Mouse (Mus musculus) liver, embryonic 14.5 days (tissue): ENCODE data around the gene Fmr1. TPM values are rescaled to one million over a fixed set of nuclear protein-coding genes. Genes with fewer than 3 reads are reported as not detected.
"Not testable (repeated sequence)": the region's sequence is repeated elsewhere in the genome, so short reads cannot be mapped to it uniquely, and the experiment has no call there.

Experiments used
- ATAC-seq: fragments of 200-750 bp; cut with Nextera tagmentation; 2 replicates; pipeline ENCODE4 v1.8.0; 2017; ENCODE audit warnings: moderate number of reproducible peaks, mild to moderate bottlenecking, moderate library complexity; ENCODE audit not compliant: insufficient read depth
- DNase-seq, 3 experiments: peaks; one replicate each; pipeline ENCODE4 v3.0.0-alpha.2; 2012 to 2013; ENCODE audit warnings: low read depth in 3 of 3, low spot score in 3 of 3
- H3K27ac ChIP-seq: fragments of 300-500 bp; sonication (generic); 2 replicates; pipeline ENCODE4 v1.5.1; 2014; ENCODE audit warnings: moderate library complexity, mild to moderate bottlenecking, control low read depth, inconsistent platforms
- H3K27me3 ChIP-seq: fragments of 300-500 bp; sonication (generic); 2 replicates; pipeline ENCODE4 v1.6.1; 2014; ENCODE audit warnings: mild to moderate bottlenecking, low read length, moderate library complexity; ENCODE audit not compliant: control insufficient read depth, insufficient read depth
- H3K36me3 ChIP-seq: fragments of 300-500 bp; sonication (generic); replicated peaks from 2 replicates; pipeline ENCODE4 v1.6.1; 2014; ENCODE audit warnings: low read depth; ENCODE audit not compliant: control insufficient read depth, insufficient read depth
- H3K4me1 ChIP-seq, 2 experiments: fragments of 200-500 bp in 1 of 2; fragments of 300-500 bp in 1 of 2; sonication (generic) in 1 of 2; replicated peaks; 2 replicates each; pipeline ENCODE4 v1.6.1; 2012 to 2014; ENCODE audit warnings: antibody characterized with exemption in 1 of 2, inconsistent platforms in 1 of 2, low read length in 1 of 2; ENCODE audit not compliant: control insufficient read depth in 2 of 2, insufficient read depth in 2 of 2
- H3K4me2 ChIP-seq: fragments of 300-500 bp; sonication (generic); 2 replicates; pipeline ENCODE4 v1.6.1; 2014; ENCODE audit warnings: low read depth, mild to moderate bottlenecking, control low read depth, moderate library complexity
- H3K4me3 ChIP-seq, 2 experiments: fragments of 200-500 bp in 1 of 2; fragments of 300-500 bp in 1 of 2; sonication (generic) in 1 of 2; 2 replicates each; pipeline ENCODE4 v1.5.1; 2012 to 2014; ENCODE audit warnings: low read depth in 2 of 2, low read length in 2 of 2, mild to moderate bottlenecking in 2 of 2, control low read depth in 1 of 2, inconsistent platforms in 1 of 2, moderate library complexity in 1 of 2; ENCODE audit not compliant: insufficient read depth in 1 of 2
- H3K9ac ChIP-seq: fragments of 300-500 bp; sonication (generic); replicated peaks from 2 replicates; pipeline ENCODE4 v1.6.1; 2014; ENCODE audit warnings: mild to moderate bottlenecking, control low read depth, moderate library complexity
- H3K9me3 ChIP-seq: fragments of 300-500 bp; sonication (generic); 2 replicates; pipeline ENCODE4 v1.6.1; 2016; ENCODE audit warnings: low read length, mixed read lengths; ENCODE audit not compliant: control insufficient read depth
- CTCF ChIP-seq: IDR thresholded peaks from 2 replicates; pipeline ENCODE4 v1.5.1; 2016; ENCODE audit warnings: antibody characterized with exemption, low read depth, control low read depth
- EP300 ChIP-seq: IDR thresholded peaks from 2 replicates; pipeline ENCODE4 v1.6.1; 2016; ENCODE audit warnings: antibody characterized with exemption, low read depth
- WGBS: fragments of 180-500 bp; shearing (Covaris S2); extraction: QIAGEN DNeasy Blood & Tissue Kit; methylation state at CpG from one replicate; pipeline ENCODE4 v1.1.7; 2014; ENCODE audit not compliant: insufficient replicate concordance; 5-methylcytosine and 5-hydroxymethylcytosine counted together
- polyA plus RNA-seq, 2 experiments: library from polyadenylated mRNA; depleted of rRNA in 1 of 2; stranded (reverse) in 1 of 2; unstranded in 1 of 2; fragments of >200 nt; fragmentation: Nextera tagmentation in 1 of 2; extraction: Ambion mirVana in 1 of 2; gene quantifications; 2 replicates each; pipeline versions ENCODE4 v1.2.1 to v1.2.3; 2012 to 2014

Fmr1 gene
- polyA plus RNA-seq, 2 experiments: 17.7 to 19.7 TPM

GRCm38 (mm10) chrX:68684706-68685105 is 6.4 kb downstream of the Fmr1 start:
- Histone ChIP-seq H3K9ac (no peak overlapping the region), H3K4me2 (no peak overlapping the region), H3K27ac (no peak overlapping the region), H3K36me3 (no peaks in the 10 kb centered on the region), H3K4me1 (0 out of 4 replicates have a peak, but pooled peaks cover 0 to 2% of the 10 kb centered on the region in 2 experiments), H3K4me3 (no peak overlapping the region), H3K27me3 (no peaks in the 10 kb centered on the region), H3K9me3 (no peaks in the 10 kb centered on the region)
- DNase-seq (no peak), ATAC-seq (no peak)
- no peak for TF ChIP-seq CTCF
- no peak for TF ChIP-seq EP300
- 67% methylated on average over 2 of the region's 2 CpGs for WGBS

- H3K9ac ChIP-seq, H3K4me3 ChIP-seq, H3K36me3 ChIP-seq, H3K9me3 ChIP-seq, H3K4me1 ChIP-seq, H3K27ac ChIP-seq, DNase-seq, H3K27me3 ChIP-seq, H3K4me2 ChIP-seq: not testable (repeated sequence)
- peak; percentile 47; the same call in 1 of the 2 replicates for ATAC-seq
- 65% methylated on average over 8 of the region's 8 CpGs for WGBS
Observed at GRCm38 (mm10) chrX:68691936-68692335, 13.6 kb downstream of the Fmr1 start.

- no peaks in the 10 kb centered on the region for H3K27me3 ChIP-seq
- DNase-seq (no peak), ATAC-seq (no peak)
- no peaks in the 10 kb centered on the region for H3K4me1 ChIP-seq
- TF ChIP-seq CTCF (no peak), EP300 (no peak)
- H3K9ac ChIP-seq: no peak overlapping the region
- no peaks in the 10 kb centered on the region for H3K36me3 ChIP-seq
- no peak overlapping the region for H3K4me3 ChIP-seq
- H3K4me2 ChIP-seq: no peak overlapping the region
- no peaks in the 10 kb centered on the region for H3K9me3 ChIP-seq
- no peak overlapping the region for H3K27ac ChIP-seq
- 31% methylated on average over 1 of the region's 1 CpGs for WGBS
Observed at GRCm38 (mm10) chrX:68736902-68737301, 58.6 kb downstream of the Fmr1 start.

- no peak overlapping the region for H3K27ac ChIP-seq
- H3K27me3 ChIP-seq: no peaks in the 10 kb centered on the region
- no peaks in the 10 kb centered on the region for H3K36me3 ChIP-seq
- no peak for ATAC-seq
- no peaks in the 10 kb centered on the region for H3K9me3 ChIP-seq
- no peak overlapping the region for H3K9ac ChIP-seq
- TF ChIP-seq EP300: no peak
- H3K4me3 ChIP-seq: no peak overlapping the region
- DNase-seq: no peak
- no peak overlapping the region for H3K4me2 ChIP-seq
- 21% methylated on average over 2 of the region's 2 CpGs for WGBS
- no peaks in the 10 kb centered on the region for H3K4me1 ChIP-seq
Observed at GRCm38 (mm10) chrX:68740088-68740487, 61.7 kb downstream of the Fmr1 start.

GRCm38 (mm10) chrX:68761606-68762005 is 83.3 kb downstream of the Fmr1 start, which contains the start of gene Fmr1nb:
TSS of gene Fmr1nb (plus strand) at chrX:68761839.
- H3K9ac ChIP-seq: no peak within 1 kb of the TSS
- no peak within 1 kb of the TSS for H3K4me2 ChIP-seq
- no peak for TF ChIP-seq CTCF
- TF ChIP-seq EP300: no peak
- WGBS: 70% methylated on average over 15 of the region's 15 CpGs
- H3K36me3 ChIP-seq: no peaks in the 10 kb centered on the region
- no peaks in the 10 kb centered on the region for H3K27me3 ChIP-seq
- H3K4me1 ChIP-seq: no peaks in the 10 kb centered on the region
- no peak for ATAC-seq
- H3K4me3 ChIP-seq: no peak within 1 kb of the TSS
- no peak within 1 kb of the TSS for H3K27ac ChIP-seq
- no peak for DNase-seq
- H3K9me3 ChIP-seq: no peaks in the 10 kb centered on the region

Other genes with a start within 250 kb of the Fmr1 start
- gene Fmr1nb, start 83.3 kb downstream of the Fmr1 start, polyA plus RNA-seq (2012; rRNA removed): 0.35 and 0.42 TPM in 2 replicates
- gene Fmr1nb, start 83.3 kb downstream of the Fmr1 start, polyA plus RNA-seq (2014; fragmentation: Nextera tagmentation; extraction: Ambion mirVana): 0.54 and 0.88 TPM in 2 replicates
- gene Gm14698, start 142.6 kb downstream of the Fmr1 start, polyA plus RNA-seq (2012; rRNA removed): 0.15 TPM in 1 of 2 replicates, not detected in the other
- gene Gm14698, start 142.6 kb downstream of the Fmr1 start, polyA plus RNA-seq (2014; fragmentation: Nextera tagmentation; extraction: Ambion mirVana): 0.53 and 1.3 TPM in 2 replicates
- gene Gm6812, start 214.5 kb downstream of the Fmr1 start, polyA plus RNA-seq (2012; rRNA removed): not detected in 2 replicates
- not detected in 2 replicates for gene Gm6812, start 214.5 kb downstream of the Fmr1 start, polyA plus RNA-seq (2014; fragmentation: Nextera tagmentation; extraction: Ambion mirVana)